Mouse (Mus musculus) CH12F3 (cell line): ENCODE results near the gene Hcar2.

Experiments
- in situ Hi-C: fragments of 300-500 bp; cut with MboI; formaldehyde crosslinking; loops from 2 replicates; pipeline ENCODE4 v1.14.3; 2020; ENCODE audit warnings: low sequenced_read_pairs

The Hcar2 gene

GRCm38 (mm10) chr5:123862374-123863350, 2.6 kb downstream of the Hcar2 start:
- in situ Hi-C loops, result no loop called here

- in situ Hi-C loops, result no loop called here
These were observed 6.5 kb downstream of the Hcar2 start for GRCm38 (mm10) chr5:123858798-123859197.

GRCm38 (mm10) chr5:123854511-123854910, 10.8 kb downstream of the Hcar2 start:
- in situ Hi-C loops, result no loop called here

GRCm38 (mm10) chr5:123853877-123854504, 11.3 kb downstream of the Hcar2 start:
- in situ Hi-C loops, result no loop called here

- in situ Hi-C loops, result no loop called here
These were observed 13.9 kb downstream of the Hcar2 start for GRCm38 (mm10) chr5:123851398-123851797.

- in situ Hi-C loops, result no loop called here
These were observed 21.0 kb downstream of the Hcar2 start for GRCm38 (mm10) chr5:123844316-123844715.

- in situ Hi-C loops, result no loop called here
These were observed 21.5 kb downstream of the Hcar2 start for GRCm38 (mm10) chr5:123843816-123844215.

GRCm38 (mm10) chr5:123842935-123843282, 22.4 kb downstream of the Hcar2 start:
- in situ Hi-C loops, result no loop called here

GRCm38 (mm10) chr5:123842221-123842934, 22.9 kb downstream of the Hcar2 start:
- in situ Hi-C loops, result no loop called here

- in situ Hi-C loops, result no loop called here
These were observed 27.9 kb downstream of the Hcar2 start for GRCm38 (mm10) chr5:123837371-123837770.

GRCm38 (mm10) chr5:123834836-123835235, 30.5 kb downstream of the Hcar2 start:
- in situ Hi-C loops, result no loop called here

GRCm38 (mm10) chr5:123832309-123832708, 33.0 kb downstream of the Hcar2 start:
- in situ Hi-C loops, result no loop called here

GRCm38 (mm10) chr5:123827659-123828091, 37.6 kb downstream of the Hcar2 start:
- in situ Hi-C loops, result no loop called here

GRCm38 (mm10) chr5:123822706-123823105, 42.6 kb downstream of the Hcar2 start:
- in situ Hi-C loops, result loop anchor here (25.0 kb wide), 1 partner anchor 265 kb away; the partner anchor contains the start of gene Abcb9

GRCm38 (mm10) chr5:123821264-123821571, 44.1 kb downstream of the Hcar2 start:
- in situ Hi-C loops, result loop anchor here (25.0 kb wide), 1 partner anchor 266 kb away; the partner anchor contains the start of gene Abcb9

GRCm38 (mm10) chr5:123820501-123821263, 44.6 kb downstream of the Hcar2 start:
- in situ Hi-C loops, result loop anchor here (25.0 kb wide), 1 partner anchor 267 kb away; the partner anchor contains the start of gene Abcb9

- in situ Hi-C loops, result loop anchor here (25.0 kb wide), 1 partner anchor 268 kb away; the partner anchor contains the start of gene Abcb9
These were observed 46.2 kb downstream of the Hcar2 start for GRCm38 (mm10) chr5:123818941-123819577.

- in situ Hi-C loops, result loop anchor here (25.0 kb wide), 1 partner anchor 270 kb away; the partner anchor contains the start of gene Abcb9
These were observed 48.4 kb downstream of the Hcar2 start for GRCm38 (mm10) chr5:123816891-123817290.
